Mouse (Mus musculus): ENCODE measurements at regions not wholly inside any gene's neighbourhood (a gene's known extent, or its start where the extent isn't known, plus 50 kb on each side); places are given as distances from the start of the nearest gene placed in this dataset.

DNA sequence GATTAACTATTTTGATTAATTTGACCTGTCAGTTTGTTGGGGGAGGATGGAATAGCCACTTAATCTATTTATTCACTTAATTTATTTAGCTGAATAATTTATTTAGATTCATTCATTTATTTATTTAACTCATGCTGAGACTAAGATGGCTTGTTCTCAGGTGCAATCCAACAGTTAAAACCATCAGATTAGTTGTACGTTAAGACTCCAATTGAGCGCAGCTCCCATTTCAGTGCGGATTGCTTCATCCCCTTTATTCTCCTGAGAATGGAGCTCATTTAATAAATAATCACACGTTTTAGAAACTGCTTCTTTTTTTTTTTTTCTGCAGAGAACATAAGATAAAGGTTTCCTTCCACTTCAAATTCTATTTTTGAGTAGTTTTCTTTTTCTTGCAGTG lies 113.2 kb downstream of the Akr1d1 start:
- no peak for TF ChIP-seq CTCF (IDR thresholded peaks at IDR 0.05)
- TF ChIP-seq POLR2A (IDR thresholded peaks at IDR 0.05; ENCODE audit: insufficient read depth, low read depth, low read length), result no peak
- no peak for TF ChIP-seq EP300 (IDR thresholded peaks at IDR 0.05; ENCODE audit: insufficient read depth, low read depth, low read length)
